Mouse (Mus musculus) c-Kit-positive CD71-negative TER-119-negative erythroid progenitor cells, embryonic 14.5 days (primary cell): ENCODE measurements around the gene Nr3c2.

Source experiments
- DNase-seq: peaks from one replicate; pipeline ENCODE4 v3.0.0-alpha.2; 2013; ENCODE audit warnings: low read depth

Nr3c2 gene

GRCm38 (mm10) chr8:76899411-76900154 lies at the start of gene Nr3c2:
TSS of gene Nr3c2 (plus strand) at chr8:76899442.
- no peak for DNase-seq

DNA sequence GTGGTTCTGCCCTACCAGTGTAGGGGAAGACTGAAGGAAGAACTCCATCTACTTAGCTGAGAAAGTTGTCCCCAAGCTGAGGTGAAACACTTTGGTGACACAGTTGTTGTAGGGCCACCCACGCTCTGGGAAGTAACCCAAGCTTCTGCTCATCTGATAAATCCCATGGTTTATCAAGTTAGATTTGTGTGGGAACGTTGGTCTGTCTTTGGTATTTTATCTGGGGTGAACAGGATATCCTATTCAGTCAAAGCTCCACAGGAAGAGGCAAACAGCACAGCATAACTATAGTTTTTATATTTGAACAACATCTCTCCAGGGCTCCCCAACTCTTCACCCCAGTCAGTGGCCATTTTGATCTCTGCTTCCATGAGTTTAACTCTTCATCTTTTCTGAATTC lies 40.7 kb upstream of the Nr3c2 start:
- DNase-seq = no peak

GRCm38 (mm10) chr8:76859709-76860108 lies 39.5 kb upstream of the Nr3c2 start:
- DNase-seq = no peak

DNA sequence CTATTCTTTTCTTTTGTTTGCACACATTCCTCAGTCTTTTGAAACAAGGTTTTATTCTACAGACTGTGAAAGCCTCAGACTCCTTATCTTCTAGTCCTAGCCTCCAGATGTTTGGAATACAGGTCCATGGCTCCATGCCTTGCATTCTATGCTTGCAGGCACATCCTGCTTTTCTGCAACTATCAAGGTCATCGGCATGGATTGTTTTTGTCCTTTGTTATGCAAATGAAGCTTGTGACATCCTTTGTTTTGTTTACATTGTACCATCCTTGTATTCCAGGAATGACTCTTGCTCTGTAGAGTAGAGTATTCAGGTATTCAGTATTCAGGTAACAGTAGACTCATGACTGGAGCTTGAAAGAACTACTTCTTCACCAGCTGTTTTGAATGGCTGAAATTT lies 36.2 kb upstream of the Nr3c2 start:
- DNase-seq = no peak

DNA sequence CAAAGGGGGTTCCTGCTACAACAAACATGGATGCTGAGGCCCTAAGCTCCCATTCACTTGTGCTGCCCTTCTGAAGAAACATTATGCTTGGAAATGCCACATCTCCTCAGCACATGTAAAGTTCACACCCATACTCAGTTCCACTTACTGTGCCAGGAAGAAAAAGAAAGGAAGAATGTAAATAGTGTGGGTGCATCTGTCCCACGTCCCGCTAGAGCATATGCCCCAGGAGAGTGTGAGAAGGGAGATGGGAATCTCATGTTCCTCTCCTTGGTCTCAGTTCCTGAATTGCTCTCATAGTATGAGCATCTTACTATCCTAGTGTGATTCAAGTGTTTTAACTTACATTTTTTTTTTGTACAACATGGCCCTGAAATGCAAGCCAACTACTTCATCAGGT lies 22.4 kb upstream of the Nr3c2 start:
- no peak for DNase-seq

DNA sequence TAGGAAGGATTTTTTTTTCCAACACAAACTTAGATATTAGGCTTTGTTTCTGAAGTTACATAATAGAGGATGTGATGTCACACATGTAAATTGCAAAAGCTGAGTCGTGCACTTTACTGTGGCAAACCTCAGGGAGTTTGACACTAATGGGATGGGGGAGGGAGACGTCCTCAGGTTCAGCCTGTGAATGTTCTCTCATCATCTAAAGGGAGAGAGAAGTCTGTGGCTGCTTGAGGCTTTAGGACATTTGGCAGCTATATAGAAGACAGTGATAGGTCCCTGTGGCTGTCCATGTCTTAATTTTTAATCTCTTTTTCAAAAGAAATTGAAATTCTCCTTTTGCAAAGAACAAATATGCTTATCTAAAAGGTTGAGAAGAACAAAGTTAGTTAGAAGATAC lies 2.2 kb upstream of the Nr3c2 start:
- DNase-seq = no peak

- peak; percentile 42 for DNase-seq
Observed at GRCm38 (mm10) chr8:76898721-76899410, 376 bp upstream of the Nr3c2 start.

DNA sequence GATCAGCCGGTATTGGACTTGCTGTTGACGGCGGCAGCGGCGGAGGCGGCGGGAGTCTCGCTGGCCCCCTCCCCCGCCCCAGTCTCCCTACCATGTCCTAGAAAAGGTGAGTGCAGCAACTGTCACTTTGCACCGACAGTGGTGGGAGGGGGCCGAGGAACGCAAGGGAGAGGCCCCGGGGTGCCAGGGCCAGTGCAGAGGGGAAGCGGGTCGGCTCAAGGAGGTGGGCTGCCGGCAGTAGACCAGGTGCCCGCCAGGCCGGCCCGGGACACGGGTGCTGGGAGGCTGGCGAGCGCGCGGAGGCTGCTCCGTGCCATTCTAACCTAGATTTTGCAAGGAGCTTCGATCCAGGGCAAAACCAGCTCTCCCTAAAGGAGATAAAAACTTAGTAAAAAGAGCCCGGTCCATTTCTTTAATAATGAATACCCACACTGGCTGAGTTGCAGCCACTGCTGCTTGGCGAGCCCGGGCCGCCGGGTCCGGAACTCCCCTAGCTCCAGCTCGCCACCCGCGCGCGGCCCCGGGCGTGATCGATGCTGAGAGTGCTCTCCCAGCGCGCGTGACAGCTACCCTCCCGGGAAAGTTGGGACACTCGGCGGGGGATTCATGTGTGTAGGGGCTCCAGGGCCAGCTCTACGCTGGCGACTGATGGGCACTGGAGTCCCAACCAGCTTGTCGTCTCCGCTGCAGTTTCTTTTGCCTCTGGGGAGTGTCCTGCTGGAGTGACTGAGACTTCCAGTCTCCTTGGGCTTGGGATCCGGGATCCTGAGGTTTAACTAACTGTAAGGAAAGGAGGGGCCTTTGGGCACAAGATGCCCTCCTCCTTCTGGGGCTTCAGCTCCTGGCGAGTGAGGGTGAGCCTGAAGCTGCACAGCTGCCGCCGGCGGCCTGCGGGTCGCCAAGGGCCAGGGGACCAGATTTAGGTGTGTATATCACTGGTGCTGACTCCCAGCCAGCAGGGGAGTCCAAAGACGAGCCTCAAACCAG lies 1.2 kb downstream of the Nr3c2 start:
- no peak for DNase-seq

DNA sequence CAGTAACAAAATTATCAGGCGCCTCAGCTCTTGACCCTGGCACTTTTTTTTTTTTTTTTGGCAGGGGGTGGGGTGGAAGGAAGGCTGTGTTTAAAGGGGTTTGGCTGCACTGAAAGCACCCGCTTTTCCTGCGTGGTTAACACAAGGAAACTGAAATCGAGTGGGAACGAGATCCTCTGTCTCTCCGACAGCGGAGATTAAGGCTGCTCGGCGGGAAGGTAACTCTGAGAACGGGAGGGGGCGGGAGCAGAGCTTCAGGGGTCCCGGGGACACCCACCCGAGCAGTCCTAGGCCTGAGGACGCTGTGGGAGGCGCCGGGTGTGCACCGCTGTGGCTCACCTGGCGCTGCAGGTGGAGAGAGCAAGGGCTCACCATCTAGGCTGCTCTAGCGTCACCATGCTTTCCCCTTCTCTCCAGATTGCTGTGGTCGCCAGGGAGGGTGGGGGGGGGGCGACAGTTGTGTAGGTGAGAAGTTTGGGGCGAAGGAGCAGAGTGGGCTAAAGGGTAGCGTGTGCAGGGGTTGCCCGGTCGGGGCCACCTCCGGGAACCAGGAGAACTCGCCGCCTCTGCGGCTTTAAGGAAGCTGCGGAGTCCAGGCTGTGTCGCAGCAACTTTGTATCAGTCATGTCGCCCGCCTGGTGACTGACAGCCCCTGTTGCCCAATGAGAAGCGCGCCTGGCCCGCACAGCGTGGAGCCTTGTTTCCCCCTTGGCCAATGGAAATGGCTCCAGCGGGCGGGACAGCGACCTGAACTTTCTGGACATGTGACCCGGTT lies 2.4 kb downstream of the Nr3c2 start:
- DNase-seq = peak; percentile 83

- DNase-seq = no peak
Observed at GRCm38 (mm10) chr8:76902205-76903078, 3.2 kb downstream of the Nr3c2 start.

- no peak for DNase-seq
Observed at GRCm38 (mm10) chr8:76911206-76911605, 12.0 kb downstream of the Nr3c2 start.

- DNase-seq = no peak
Observed at GRCm38 (mm10) chr8:76912678-76913077, 13.4 kb downstream of the Nr3c2 start.

DNA sequence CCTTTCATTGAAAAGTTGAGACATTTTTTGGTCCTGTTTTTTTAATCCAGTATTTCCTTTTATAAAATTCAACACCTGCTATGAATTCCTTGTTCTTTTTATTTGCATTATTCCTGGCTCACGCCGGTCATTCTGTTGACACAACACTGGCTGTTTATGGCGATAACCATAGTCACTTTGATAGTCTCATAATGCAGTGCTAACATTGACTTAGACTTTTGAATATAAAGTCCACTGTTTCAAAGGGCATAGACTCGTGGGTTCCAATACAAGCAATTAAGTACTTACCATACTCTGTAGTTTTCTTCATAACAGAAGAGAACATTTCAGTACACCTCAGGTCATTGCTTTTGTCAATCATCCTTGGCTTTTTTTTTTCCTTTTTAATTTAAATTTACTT lies 14.0 kb downstream of the Nr3c2 start:
- DNase-seq = no peak

- DNase-seq = no peak
Observed at GRCm38 (mm10) chr8:76915260-76915659, 16.0 kb downstream of the Nr3c2 start.

DNA sequence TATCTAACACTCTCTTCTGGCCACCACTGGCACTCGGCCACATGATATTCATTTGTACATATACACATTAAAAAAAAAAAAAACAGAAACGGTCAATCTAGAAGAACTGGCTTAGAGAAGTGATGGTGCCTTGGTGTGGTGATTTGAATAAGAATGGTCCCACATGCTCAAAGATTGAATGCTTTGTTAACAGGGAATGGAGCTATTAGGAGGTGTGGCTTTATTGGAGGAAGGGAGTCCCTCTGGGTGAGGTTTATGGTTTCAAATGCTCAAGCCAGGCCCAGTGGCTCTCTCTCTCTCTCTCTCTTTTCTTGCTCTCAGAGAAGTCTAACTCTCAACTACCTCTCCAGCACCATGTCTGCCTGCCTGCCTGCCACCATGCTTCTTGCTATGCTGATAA lies 20.3 kb downstream of the Nr3c2 start:
- no peak for DNase-seq

DNA sequence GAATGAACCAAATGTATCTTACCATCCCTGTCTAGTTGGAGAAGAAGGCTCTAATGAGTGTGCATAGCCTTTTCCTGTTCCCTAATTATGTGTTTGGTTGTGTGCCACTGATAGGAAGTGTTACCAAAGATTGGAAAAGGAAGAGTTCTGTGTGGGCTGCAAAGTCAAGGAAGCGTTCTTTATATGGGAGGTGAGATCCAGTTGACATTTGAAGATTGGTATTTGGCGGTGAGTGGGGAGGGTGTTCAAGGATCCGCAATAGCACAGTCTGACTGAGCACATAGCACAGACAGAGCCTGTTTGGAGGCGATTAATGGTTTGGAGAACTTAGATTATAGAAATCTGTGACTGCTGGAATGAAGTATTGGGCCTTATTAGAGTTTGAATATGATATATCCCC lies 24.9 kb downstream of the Nr3c2 start:
- DNase-seq = no peak

GRCm38 (mm10) chr8:76928326-76928725 lies 29.1 kb downstream of the Nr3c2 start:
- no peak for DNase-seq

DNA sequence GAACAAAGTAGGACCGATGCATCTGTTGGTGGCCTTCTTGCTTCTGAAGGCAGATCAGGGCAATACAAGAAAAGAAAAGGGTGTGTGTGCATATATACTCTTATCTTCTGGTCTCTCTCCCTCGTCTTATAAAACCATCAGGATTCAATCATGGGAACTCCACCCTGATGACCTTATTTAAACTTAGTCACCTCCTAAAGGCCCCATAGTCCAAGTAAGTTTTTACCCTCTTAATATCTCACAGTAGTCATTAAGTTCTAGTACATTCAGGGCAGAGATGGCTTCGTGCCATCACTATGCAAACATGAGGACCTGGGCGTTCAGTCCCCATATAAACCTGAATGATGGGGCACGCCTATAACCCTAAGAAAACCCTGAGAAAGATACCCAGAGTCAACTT lies 29.6 kb downstream of the Nr3c2 start:
- no peak for DNase-seq

- no peak for DNase-seq
Observed at GRCm38 (mm10) chr8:76965046-76965445, 65.8 kb downstream of the Nr3c2 start.

DNA sequence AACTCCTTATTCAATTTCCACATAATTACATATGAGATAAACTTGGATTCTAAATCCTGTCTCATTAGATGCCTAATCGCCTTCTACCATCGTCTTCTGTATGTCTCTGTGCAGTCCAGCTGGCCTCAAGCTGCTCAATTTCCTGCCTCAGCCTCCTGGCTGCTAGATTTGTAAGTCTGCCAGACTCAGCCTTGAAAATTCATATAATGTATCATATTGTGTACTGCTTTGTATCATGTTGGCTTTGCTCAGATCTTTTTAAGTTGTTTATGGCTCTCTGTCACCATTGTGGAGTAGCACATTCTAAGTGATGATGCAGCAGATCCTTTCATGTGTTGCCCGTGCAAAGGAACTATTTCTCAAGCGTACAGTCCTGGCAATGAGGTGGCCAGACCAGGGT lies 71.9 kb downstream of the Nr3c2 start:
- DNase-seq = no peak
